Mouse (Mus musculus) heart, adult 2 months (tissue): ENCODE data around the gene Ncapd2.
A peak's percentile ranks its signal among the peaks of the same experiment; 100 is the strongest.

Experiments
- CTCF ChIP-seq: fragments of 200-600 bp; IDR thresholded peaks from 2 replicates; pipeline ENCODE4 v1.8.1; 2022; ENCODE audit warnings: antibody characterized with exemption, mild to moderate bottlenecking, moderate library complexity
- EP300 ChIP-seq: fragments of 200-500 bp; IDR thresholded peaks from 2 replicates; pipeline ENCODE4 v1.6.1; 2011; ENCODE audit warnings: low read depth, low read length, control low read depth; ENCODE audit not compliant: insufficient read depth
- POLR2A ChIP-seq: fragments of 200-500 bp; IDR thresholded peaks from 2 replicates; pipeline ENCODE4 v1.6.1; 2011; ENCODE audit warnings: mild to moderate bottlenecking, low read depth, low read length, control low read depth; ENCODE audit not compliant: insufficient read depth

DNA sequence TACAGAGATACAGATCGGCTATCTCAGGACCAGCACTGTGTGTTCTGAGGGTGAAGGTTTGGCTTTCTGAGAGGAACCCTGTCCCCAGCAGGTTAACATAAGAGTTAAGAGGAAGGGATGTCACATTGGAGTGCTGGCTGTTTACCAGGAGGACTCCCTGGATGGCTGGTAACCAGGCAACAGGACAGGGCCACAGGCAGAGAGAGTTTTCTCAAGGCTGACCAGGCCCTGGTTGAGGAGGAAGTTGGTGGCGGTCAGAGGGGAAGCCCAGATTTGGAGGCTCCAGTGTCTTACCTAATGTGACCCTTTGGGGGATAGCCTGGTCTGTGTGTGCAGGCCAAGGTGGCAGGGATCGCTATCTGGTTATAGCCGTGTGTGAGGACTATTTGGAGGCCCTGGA is 44.7 kb downstream of the Ncapd2 start:
- TF ChIP-seq CTCF (no peak), POLR2A (no peak), EP300 (0 out of 2 replicates have a peak, but pooled peaks have one; percentile 42)
